Mouse (Mus musculus) right cerebral cortex, adult 18-20 months (tissue): ENCODE data around the gene Prr3.
"Not testable (repeated sequence)": the region's sequence is repeated elsewhere in the genome, so short reads cannot be mapped to it uniquely, and the experiment has no call there.

Experiments used
- DNase-seq: peaks from one replicate; pipeline ENCODE4 v3.0.0; 2022; ENCODE audit warnings: mixed read lengths

Prr3 gene

DNA sequence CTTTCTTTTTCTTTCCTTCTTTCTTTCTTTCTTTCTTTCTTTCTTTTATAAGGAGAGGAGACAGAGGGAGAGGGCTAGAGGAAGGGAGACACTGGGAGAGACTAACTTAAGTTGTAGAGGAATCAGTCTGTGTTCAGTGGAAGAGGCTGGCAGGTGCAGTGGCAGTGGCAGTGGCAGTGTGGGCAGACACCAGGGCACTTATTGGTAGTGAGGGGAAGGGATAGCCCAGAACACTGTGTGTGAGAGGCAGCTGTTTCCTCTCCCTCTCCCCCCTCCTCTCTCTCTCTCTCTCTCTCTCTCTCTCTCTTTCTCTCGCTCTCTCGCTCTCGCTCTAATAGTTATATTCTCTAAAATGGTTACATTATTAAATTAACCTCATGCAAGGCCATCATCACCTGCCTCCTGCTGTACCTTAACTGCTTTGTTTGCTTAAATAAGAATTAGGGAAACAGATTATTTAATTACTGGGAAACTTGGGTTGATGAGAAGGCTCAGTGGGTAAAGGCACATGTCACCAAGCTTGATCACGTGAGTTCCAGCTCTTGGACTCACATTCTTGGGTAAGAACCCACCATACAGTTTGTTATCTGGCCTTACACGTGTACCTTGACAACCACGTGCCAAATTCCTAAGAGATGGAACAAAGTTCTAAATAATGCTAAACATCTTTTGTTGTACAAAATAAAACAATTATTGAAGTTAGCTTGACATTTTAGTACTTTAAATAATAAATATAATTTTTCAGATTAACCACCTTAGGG is 18.7 kb upstream of the Prr3 start:
- DNase-seq, result no peak

DNA sequence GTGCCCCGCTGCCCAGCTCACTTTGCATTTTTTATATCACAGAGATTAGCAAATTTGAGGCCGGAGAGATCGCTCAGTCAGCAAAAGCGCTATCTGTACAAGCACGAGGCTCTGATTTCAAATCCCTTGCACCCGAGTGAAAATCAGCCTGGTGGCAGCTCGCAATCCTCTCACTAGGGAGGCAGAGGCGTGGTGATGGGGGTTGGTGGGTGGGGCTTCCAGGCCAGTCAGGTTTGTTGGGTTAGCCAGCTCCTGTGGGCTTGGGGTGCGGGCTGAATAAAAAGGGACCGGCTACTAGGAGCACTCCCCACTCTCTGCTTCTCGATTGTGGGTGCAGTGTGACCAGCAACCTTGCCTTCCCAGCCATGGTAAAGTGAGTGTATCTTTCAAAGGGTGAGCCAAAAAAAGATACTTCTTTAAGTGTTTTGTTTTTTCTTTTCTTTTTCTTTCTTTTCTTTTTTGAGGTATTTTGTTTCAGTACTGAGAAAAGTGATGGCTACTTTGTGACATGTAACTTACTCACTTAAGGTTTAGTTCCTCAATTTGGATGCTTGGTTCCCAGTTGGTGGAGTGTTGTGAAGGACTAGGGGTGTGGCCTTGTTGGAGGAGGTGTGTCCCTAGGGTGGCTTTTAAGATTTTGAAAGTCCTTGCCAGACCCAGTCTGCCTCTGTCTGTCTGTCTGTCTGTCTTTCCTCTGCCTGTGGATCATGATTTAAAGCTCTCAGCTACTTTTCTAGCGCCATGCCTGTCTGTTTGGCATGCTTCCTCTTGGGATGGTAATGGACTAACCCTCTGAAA is 17.9 kb upstream of the Prr3 start:
- DNase-seq, result no peak

DNA sequence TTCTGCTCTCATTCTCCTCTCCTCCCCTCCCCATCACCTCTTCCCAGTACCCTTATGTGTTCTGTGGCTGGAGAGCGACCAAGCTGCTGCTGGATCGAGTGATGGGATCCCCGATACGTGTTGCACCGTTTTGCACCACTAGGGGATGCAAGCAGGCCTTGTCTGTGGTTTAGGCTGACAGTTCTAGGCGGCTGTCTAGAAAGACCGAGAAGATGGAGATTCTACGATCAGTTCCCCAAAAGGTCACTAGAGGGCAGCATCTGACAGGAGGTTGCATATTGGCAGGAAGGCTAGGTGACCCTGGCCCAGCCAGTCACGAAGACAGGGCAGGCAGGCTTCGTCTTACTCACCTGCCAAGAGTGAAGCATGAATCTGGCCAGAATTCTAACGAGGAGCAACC is 16.9 kb upstream of the Prr3 start:
- peak; percentile 93 for DNase-seq

DNA sequence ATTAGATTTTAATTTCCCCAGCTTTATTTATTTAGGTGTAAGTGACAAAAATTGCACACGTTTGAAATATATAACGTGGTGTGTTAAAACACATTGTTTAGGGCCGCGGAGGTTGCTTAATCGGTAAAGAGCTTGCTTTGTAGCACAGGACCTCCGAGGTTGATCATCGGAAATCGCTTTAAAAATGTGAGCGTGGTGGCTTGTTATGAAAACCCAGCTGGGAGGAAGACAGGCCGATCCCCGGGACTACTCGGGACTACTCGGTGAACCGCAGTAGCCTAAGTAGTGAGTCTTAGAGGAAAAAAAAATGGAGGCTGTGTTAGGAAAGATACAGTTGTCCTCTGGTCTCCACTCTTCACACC is 14.8 kb upstream of the Prr3 start:
- DNase-seq, result no peak

DNA sequence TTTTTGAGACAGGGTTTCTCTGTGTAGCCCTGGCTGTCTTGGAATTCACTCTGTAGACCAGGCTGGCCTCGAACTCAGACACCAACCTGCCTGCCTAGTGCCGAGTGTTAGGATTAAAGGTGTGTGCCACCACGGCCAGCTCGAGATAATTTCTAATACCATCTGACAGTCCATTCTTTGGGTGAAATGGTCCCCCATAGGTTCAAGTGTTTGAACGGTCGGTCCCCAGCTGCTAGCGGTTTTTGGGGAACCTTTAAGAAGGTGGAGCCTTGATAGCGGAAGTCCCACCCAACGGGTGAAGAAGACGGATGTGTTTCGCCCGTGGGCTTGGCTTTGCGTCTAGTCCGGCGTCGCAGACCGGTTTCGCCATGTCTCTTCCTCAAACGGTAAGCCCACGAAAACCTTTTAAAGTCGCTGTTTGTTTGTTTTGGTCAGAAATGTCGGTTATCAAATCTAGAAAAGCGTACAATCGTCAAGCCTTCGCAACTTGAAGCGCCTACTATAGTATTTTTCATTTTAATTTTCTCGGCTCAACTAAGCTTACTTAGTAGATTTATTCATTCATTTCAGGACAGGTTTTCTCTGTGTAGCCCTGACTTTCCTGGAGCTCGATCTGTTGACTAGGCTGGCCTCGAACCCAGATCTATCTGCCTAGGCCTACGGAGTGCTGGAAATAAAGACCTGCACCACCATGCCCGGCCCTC is 14.3 kb upstream of the Prr3 start:
- DNase-seq, result peak; percentile 86

DNA sequence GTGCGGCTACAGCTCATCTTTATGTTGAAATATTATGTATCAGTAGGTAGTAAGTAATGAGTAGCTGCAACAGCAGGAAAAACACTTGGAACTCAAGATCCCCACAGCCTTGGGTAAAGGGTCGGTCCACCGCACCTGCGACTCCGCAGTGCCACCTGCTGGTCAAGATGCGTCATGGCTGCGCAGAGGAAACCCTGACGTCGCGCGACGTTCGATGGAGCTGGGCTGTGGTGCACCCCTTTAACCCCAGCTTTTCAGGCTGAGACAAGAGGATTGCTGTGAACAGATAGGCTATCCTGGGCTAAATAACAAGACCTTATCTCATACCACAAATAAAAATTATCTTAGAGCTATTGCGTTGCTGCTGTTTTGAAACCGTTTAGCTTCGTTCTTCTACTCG is 13.6 kb upstream of the Prr3 start:
- peak; percentile 81 for DNase-seq

DNA sequence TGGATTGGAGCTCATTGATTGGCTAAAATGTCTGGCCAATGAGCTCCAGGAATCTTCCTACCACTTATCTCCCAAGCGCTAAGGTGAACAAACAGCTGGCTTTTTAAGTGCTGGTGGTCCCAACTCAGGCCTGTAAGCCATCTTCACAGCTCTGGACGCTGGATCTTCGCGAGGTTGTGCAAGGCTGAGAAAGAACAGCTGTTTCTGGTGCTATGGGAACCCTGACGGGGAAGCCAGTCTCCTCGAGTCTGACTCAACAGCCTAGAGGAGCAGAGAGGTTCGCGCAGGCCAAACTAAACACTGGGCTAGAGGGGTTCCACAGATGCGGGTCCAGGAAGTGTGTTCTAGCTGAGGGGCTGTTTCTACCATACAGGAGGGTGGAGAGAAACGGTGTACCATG is 11.7 kb upstream of the Prr3 start:
- DNase-seq, result no peak

DNA sequence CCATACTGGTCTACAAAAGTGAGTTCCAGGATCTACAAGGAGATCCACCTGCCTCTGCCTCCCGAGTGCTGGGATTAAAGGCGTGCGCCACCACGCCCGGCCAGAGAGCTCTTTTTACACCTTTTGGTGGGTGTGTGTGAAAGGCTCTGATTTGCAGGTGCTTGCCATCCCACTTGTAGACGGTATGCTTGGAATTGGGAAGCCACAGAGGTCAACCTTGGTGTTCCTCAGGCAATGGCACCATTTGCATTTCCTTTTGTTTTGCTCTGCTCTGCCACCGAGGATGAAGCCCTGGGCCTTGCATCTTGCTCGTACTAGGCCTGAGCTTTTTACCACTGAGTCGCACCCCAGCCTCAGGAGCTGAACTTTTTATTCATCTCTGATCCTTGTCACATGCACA is 1.7 kb upstream of the Prr3 start:
- DNase-seq, result no peak

DNA sequence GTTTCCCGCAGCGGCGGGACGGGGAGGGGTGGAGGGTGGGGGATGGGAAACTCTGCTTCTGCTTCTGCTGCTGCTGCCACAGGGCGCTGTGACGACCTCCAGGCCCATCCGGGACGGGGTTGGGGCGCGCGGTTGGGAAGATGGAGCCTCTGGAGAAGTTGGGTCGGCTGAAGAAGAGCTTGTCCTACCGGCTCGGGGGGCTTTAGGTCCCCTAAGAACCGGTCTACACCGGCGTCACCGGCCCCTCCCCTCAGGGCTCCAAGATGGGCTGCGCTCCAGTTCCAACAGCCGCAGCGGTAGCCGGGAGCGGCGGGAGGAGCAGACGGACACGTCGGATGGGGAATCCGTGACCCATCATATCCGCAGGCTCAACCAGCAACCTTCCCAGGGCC is 323 bp upstream of the Prr3 start:
- DNase-seq, result peak; percentile 52

DNA sequence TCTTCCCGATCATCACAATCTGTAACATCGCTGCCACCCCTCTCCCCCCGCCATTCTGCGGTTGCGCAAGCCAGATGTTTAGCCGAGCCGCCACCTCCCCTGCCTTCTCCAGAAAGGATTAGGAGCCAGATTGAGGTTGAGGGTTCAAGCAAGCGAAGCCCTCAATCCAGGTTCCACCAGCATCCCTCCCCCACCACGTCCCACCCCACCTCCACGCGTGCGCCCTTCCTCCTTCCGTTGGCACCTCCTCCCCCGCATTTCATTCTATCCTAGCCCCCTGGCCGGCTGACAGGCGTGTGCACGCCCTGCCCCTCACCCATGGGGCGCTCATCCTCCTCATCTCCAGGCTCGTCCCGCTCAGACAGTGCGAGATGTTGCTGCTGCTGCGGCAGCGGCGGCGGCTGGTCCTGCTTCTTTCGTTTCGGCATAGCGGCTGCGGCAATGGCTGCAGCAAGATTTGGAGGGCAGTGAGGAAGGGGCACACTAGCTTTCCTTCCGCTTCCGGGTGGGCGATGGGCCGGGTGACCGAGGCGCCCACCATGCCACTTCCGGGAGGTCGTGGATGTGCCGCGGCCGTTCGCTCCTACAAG is 1.1 kb downstream of the Prr3 start:
- DNase-seq, result peak; percentile 91

DNA sequence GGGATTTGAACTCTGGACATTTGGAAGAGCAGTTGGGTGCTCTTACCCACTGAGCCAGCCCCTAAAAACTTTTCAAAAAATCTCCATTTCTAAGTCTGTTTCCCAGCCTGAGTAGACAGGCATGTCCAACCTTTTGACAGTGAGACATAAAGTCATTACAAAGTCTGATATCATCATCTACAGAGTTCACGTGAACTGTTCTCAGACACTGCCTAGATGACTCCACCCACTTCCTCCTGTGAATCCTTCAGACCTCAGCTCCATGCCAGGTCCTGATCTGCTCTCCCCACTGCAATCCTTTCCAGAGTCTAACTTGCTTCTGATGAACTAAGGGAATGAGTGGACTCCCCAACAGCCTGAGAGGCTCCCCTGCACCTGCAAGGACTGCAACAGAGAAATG is 7.9 kb downstream of the Prr3 start:
- no peak for DNase-seq

DNA sequence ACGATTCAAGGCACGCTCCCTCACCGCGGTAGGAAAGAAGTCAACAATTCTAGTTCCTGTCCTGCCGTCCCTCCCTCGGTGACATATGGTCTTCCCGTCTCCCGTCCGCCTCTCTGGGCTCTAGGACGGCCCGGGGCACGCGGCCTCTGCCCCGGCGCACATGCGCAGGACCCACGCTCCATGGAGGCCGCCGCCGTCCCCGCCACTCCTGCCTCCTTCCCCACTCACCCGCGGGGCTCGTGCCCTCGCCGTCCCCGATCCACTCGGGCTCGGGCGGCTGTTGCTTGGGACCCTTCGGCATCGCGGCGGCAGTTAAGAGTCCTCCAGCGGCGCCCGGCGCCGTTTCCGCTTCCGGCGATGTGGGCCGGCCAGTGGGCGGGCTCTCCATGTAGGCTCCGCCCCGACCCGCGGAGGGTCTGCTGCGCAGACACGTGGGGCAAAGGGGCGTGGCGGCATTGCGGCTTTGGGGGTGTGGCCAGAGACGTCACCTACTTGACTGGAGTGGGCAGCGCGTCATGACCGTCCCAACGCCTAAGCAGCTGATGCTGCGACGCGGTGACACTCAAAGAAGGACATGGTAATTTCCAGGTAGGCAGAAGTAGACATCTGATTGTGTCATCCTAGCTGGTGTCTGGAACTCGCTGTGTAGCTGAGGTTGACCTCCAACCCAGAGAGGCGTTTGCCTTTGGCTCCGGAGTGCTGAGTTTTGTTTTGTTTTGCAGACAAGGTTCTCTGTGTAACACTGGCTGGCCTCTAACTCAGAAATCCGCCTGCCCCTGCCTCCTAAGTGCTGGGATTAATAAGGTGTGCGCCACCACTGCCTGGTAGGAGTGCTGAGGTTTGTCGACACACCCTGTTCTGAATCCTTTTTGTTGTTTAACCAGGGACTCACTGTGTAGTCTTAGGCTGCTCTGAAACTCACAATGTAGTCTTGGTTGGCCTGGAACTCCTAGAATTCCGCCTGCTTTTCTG is 10.3 kb downstream of the Prr3 start, which contains the start of gene Abcf1:
Abcf1 (minus strand) TSS at position 344 of the 972 bp plus-strand sequence.
- peak; percentile 99 for DNase-seq

DNA sequence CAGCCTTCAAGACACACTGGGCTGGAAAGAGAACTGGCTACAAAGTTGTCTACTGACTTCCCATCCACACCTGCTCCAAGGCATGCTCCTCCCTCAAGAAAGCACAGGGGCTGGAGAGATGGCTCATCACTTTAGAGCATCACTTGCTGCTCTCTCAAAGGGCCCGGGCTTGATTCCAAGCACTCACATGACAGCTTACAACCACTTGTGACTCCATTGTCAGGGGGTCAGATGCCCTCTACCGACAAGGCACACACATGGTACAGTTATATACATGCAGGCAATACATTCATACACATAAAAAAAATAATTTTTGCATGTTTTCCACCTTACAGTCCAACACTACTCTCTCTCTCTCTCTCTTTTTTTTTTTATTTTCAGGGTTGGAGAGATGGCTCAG is 12.4 kb downstream of the Prr3 start:
- no peak for DNase-seq

DNA sequence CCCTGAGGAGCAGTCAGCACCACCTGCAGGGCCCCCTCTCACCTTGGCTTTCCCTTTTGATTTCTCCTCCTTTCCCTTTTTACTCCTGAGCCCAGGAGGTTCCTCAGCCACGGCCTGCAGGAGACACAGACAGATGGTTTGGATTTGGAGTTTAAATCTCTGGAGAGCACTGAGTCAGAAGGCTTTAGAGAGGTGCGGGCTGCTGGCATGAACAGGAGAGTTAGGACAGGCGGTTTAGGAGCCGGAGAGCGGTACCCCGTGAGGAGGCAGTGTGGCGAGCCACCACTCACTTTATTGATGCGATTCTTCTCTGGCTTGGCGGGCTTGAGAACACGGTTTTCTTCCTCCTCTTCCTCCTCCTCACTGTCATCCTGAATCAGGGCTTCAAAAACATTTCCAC is 16.8 kb downstream of the Prr3 start:
- no peak for DNase-seq

DNA sequence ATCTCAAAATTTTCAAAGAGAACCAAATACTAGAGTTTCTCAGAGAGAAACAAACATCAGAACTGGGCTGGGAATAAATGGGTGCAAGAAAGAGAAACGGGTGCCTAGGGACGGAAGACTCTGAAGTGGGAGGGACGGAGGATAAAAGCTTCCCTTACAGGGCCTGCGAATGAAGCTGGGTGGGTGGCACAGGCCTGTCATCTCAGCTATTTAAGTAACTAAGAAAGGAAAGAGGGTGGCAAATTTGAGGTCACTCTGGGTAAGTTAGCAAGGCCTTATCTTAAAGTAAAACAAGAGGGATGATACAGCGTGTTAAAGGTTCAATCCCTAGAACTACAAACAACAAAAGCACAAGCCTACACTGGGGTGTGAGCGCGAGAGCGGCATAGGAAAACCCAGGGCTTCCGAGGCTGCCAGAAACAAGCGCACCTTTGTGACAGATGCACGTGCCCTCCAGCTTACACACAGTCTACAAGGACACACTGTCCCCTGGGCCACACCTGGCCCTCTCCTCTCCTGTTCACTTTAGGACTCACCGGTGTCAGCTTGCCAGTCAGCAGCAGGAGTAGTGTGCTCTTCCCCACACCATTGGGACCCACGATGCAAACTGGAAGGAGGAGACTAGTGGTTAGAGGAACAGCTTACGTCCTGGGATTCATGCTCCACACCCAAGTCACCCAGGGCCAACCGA is 21.4 kb downstream of the Prr3 start:
- no peak for DNase-seq

DNA sequence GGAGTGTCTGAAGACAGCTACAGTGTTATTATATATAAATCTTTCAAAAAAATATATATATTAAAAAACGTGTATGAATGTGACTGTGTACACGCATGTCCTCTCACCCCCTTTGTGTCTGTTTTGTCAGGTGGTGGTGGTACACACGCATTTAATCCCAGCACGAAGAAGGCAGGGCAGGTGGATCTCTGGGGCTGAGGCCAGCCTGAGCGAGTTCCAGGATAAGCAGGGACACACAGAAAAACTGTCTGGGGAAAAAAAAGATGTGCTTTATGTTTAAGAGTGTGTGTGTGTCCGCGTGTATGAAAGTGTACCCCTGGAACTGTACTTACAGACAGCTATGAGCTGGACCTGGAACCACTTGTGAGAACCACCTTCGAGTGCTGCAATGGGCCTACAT is 25.4 kb downstream of the Prr3 start:
- no peak for DNase-seq

DNA sequence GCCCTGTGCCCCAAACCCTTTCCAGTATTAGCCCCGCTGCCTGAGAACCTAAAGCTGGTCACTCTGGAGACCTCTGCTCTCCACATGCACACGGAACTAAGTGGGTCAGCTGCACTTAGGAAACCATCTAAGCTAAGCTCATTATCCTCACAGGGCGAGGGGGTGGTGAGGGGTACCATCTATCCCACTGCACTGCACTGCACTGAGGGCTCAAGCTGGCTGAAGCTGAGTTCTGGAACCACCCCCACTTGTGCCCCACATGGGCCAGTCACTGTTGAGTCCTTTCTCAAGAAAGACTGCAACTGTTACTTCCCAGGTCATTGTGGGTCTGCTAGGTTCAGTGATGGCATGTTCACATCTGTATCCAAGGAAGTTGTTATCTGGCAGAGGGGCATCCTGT is 27.5 kb downstream of the Prr3 start:
- not testable (repeated sequence) for DNase-seq

DNA sequence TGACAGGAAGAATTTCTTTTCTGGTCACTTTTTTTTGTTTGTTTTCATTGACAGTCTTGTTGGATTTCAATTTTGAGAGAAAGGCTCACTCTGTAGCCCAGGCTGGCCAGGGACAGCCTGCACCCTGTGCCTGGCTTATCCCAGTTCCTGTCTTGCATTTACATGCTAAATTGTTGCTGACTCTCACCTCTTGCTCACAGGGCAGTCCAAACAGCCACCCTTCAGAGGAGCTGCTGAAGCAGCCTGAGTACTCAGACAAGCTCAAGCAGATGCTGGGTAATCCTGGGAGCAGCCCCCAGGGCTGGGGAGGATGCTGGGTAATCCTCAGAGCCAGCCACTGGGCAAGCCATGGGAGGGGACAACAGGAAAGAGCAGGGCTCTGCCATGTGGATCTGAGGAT is 29.1 kb downstream of the Prr3 start:
- DNase-seq, result not testable (repeated sequence)

DNA sequence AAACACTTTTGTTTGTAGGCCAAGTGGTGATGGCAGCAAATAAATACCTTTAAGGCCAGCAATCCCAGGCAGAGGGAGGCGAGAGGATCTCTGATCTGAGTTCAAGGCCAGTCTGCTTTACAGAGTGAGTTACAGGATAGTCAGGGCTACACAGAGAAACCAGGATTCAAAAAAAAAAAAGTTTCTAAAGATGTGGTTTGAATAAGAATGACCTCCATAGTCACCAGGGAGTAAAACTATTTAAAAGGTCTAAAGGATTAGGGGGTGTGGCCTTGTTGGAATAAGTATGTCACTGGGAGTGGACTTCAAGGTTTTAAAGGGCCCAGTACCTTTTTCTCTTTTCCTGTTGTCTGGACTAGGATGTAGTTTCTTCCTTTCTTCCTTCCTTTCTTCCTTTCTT is 40.1 kb downstream of the Prr3 start:
- DNase-seq, result no peak

DNA sequence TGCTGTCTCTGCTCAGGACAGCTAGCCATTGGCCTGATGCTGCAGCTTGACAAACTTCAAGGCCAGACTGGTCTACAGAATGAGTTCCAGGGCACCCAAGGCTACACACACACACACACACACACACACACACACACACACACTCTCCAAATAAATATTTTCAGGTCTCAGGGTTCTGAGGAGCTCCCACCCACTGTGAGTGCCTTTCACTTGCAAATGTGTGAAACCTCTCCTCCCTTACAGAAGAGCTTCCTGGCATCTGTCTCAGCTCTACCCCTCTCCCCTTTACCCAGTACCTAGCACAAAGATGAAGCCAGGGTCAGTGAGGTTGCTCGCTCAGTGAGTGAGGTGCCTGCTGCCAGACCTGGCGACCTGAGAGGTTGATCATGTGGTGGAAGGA is 40.9 kb downstream of the Prr3 start:
- no peak for DNase-seq

DNA sequence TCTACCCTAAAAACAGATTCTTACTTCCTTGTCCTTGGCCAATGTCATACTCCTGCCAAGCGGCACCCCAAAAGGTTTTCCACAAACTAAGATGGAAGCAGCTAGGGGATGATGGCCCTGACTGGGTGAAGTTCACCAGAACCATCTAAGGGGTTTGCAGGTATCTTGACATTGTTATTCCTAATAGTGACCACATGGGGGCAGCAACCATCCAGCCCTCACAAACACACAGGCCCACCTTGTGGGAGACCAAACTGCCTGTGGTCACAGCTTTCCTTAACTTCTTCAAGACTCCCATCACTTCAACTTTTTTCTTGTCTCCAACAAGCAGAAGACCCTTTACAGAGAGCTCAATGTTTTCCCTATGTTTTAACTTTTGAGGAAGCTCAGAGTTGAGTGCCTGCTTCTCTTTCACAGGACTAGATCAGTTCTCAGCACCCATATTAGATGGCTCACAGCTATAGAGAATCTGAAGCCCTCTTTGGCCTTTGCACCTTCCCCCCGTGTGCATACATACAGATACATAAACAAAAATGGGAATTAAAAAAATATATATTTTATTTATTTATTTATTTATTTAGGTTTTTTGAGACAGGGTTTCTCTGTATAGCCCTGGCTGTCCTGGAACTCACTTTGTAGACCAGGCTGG is 42.2 kb downstream of the Prr3 start:
- peak; percentile 47 for DNase-seq
